Mouse (Mus musculus) lung, adult 2 months (tissue): ENCODE data around the gene Ankrd12. TPM values are rescaled to one million over a fixed set of nuclear protein-coding genes. Genes with fewer than 3 reads are reported as not detected.

ENCODE experiments used
- DNase-seq: peaks from one replicate; pipeline ENCODE4 v3.0.0; 2022
- H3K4me1 ChIP-seq: fragments of 200-500 bp; 2 replicates; pipeline ENCODE4 v1.6.1; 2011; ENCODE audit warnings: low read length; ENCODE audit not compliant: control insufficient read depth, insufficient read depth
- H3K4me3 ChIP-seq: fragments of 200-500 bp; replicated peaks from 2 replicates; pipeline ENCODE3; 2011; ENCODE audit warnings: low read depth, mild to moderate bottlenecking, control low read depth, low read length; ENCODE audit errors: extremely low read depth
- CTCF ChIP-seq: fragments of 200-500 bp; IDR thresholded peaks from 2 replicates; pipeline ENCODE4 v1.5.1; 2011; ENCODE audit warnings: mild to moderate bottlenecking, low read length, control low read depth; ENCODE audit not compliant: insufficient read depth
- POLR2A ChIP-seq: fragments of 200-500 bp; IDR thresholded peaks from 2 replicates; pipeline ENCODE4 v1.6.1; 2011; ENCODE audit warnings: low read depth, mild to moderate bottlenecking, control low read depth, low read length, borderline replicate concordance; ENCODE audit errors: extremely low read depth
- WGBS: fragments of 180-500 bp; shearing (Covaris S2); methylation state at CpG from one replicate; pipeline ENCODE4 v1.1.7; 2018; 5-methylcytosine and 5-hydroxymethylcytosine counted together
- polyA plus RNA-seq: library from polyadenylated mRNA; depleted of rRNA; stranded (reverse); fragments of >200 nt; gene quantifications from 2 replicates; pipeline ENCODE4 v1.2.3, GENCODE M21; 2012; rRNA removed

Ankrd12 gene
- polyA plus RNA-seq, 1 experiment = 5.4 TPM

GRCm38 (mm10) chr17:65916135-65916668, 160.7 kb downstream of the Ankrd12 start:
- TF ChIP-seq POLR2A = peak; percentile 33; the same call in 1 of the 2 replicates
- no peak for TF ChIP-seq CTCF
- 12% methylated on average over 8 of the region's 8 CpGs for WGBS
- Histone ChIP-seq H3K4me1 (0 out of 2 replicates have a peak, but pooled peaks cover 8% of the 10 kb centered on the region), H3K4me3 (peak overlapping the region; percentile 6)
- peak; percentile 74 for DNase-seq

Other genes starting within 250 kb of the Ankrd12 start
- 55.1 and 60.5 TPM in 2 replicates for gene Ralbp1, start 191.3 kb downstream of the Ankrd12 start, polyA plus RNA-seq
- gene Twsg1, start 125.9 kb downstream of the Ankrd12 start, polyA plus RNA-seq = 85.2 and 92.5 TPM in 2 replicates
- gene Ndufv2, start 24.5 kb upstream of the Ankrd12 start, polyA plus RNA-seq = 25.5 and 31.0 TPM in 2 replicates
- gene Washc1, start 34.5 kb upstream of the Ankrd12 start, polyA plus RNA-seq = 39.5 and 42.6 TPM in 2 replicates
- gene Ddx11, start 46.4 kb upstream of the Ankrd12 start, polyA plus RNA-seq = 3.0 and 4.4 TPM in 2 replicates